Mouse (Mus musculus) midbrain, postnatal 0 days (tissue): ENCODE measurements around the gene Xrcc6. TPM values are rescaled to one million over a fixed set of nuclear protein-coding genes. Genes with fewer than 3 reads are reported as not detected.
"Not testable (repeated sequence)": the region's sequence is repeated elsewhere in the genome, so short reads cannot be mapped to it uniquely, and the experiment has no call there.

ENCODE experiments used
- ATAC-seq: fragments of 200-750 bp; cut with Nextera tagmentation; 2 replicates; pipeline ENCODE4 v1.8.0; 2017; ENCODE audit warnings: moderate number of reproducible peaks, mild to moderate bottlenecking, moderate TSS enrichment, moderate library complexity; ENCODE audit not compliant: low FRiP score
- DNase-seq: peaks from one replicate; pipeline ENCODE4 v3.0.0-alpha.2; 2015; ENCODE audit warnings: low spot score
- H3K27ac ChIP-seq: fragments of 300-500 bp; sonication (generic); 2 replicates; pipeline ENCODE4 v1.5.1; 2014; ENCODE audit warnings: low read depth, mild to moderate bottlenecking, low read length, mixed read lengths
- H3K27me3 ChIP-seq: fragments of 300-500 bp; sonication (generic); 2 replicates; pipeline ENCODE4 v1.6.1; 2014; ENCODE audit warnings: low read length, control low read depth, mixed read lengths; ENCODE audit not compliant: insufficient read depth
- H3K36me3 ChIP-seq: fragments of 300-500 bp; sonication (generic); 2 replicates; pipeline ENCODE4 v1.6.1; 2014; ENCODE audit warnings: low read length, control low read depth, mixed read lengths; ENCODE audit not compliant: insufficient read depth
- H3K4me1 ChIP-seq: fragments of 300-500 bp; sonication (generic); 2 replicates; pipeline ENCODE4 v1.6.1; 2014; ENCODE audit warnings: mild to moderate bottlenecking, control low read depth, antibody characterized with exemption, low read length, mixed read lengths; ENCODE audit not compliant: insufficient read depth
- H3K4me2 ChIP-seq: fragments of 300-500 bp; sonication (generic); 2 replicates; pipeline ENCODE4 v1.6.1; 2014; ENCODE audit warnings: low read depth, mild to moderate bottlenecking, low read length, mixed read lengths; ENCODE audit not compliant: poor library complexity, severe bottlenecking
- H3K4me3 ChIP-seq: fragments of 300-500 bp; sonication (generic); 2 replicates; pipeline ENCODE4 v1.5.1; 2014; ENCODE audit warnings: low read depth, mild to moderate bottlenecking, low read length, moderate library complexity
- H3K9ac ChIP-seq: fragments of 300-500 bp; sonication (generic); replicated peaks from 2 replicates; pipeline ENCODE4 v1.6.1; 2014; ENCODE audit warnings: mild to moderate bottlenecking, low read length, moderate library complexity, mixed read lengths; ENCODE audit not compliant: poor library complexity, severe bottlenecking
- H3K9me3 ChIP-seq: fragments of 300-500 bp; sonication (generic); 2 replicates; pipeline ENCODE4 v1.6.1; 2016; ENCODE audit warnings: low read length, control low read depth
- CTCF ChIP-seq: IDR thresholded peaks from 2 replicates; pipeline ENCODE4 v1.5.1; 2016; ENCODE audit warnings: antibody characterized with exemption, mild to moderate bottlenecking
- WGBS: fragments of 180-500 bp; shearing (Covaris S2); extraction: QIAGEN DNeasy Blood & Tissue Kit; methylation state at CpG from one replicate; pipeline ENCODE4 v1.1.7; 2014; 5-methylcytosine and 5-hydroxymethylcytosine counted together
- polyA plus RNA-seq: library from polyadenylated mRNA; unstranded; fragments of >200 nt; fragmentation: Nextera tagmentation; extraction: Ambion mirVana; gene quantifications from 2 replicates; pipeline ENCODE4 v1.2.1, GENCODE M21; 2015
- total RNA-seq: library from RNA; depleted of rRNA; stranded (reverse); fragments of >200 nt; gene quantifications from 2 replicates; pipeline ENCODE4 v1.2.3, GENCODE M21; 2014

The Xrcc6 gene
- total and polyA plus RNA-seq, 2 experiments from 2014 or later: 23.2 to 25.6 TPM

GRCm38 (mm10) chr15:81967821-81968220 lies 19.8 kb upstream of the Xrcc6 start:
- no peak overlapping the region for H3K4me3 ChIP-seq
- no peaks in the 10 kb centered on the region for H3K9me3 ChIP-seq
- WGBS: 88% methylated on average over 5 of the region's 5 CpGs
- H3K4me1 ChIP-seq: no peaks in the 10 kb centered on the region
- H3K27me3 ChIP-seq: no peaks in the 10 kb centered on the region
- DNase-seq (no peak), ATAC-seq (no peak)
- H3K27ac ChIP-seq: no peak overlapping the region
- no peak for TF ChIP-seq CTCF
- no peak overlapping the region for H3K4me2 ChIP-seq
- H3K36me3 ChIP-seq: no peaks in the 10 kb centered on the region
- no peak overlapping the region for H3K9ac ChIP-seq

- H3K9me3 ChIP-seq: no peaks in the 10 kb centered on the region
- no peak for TF ChIP-seq CTCF
- no peaks in the 10 kb centered on the region for H3K36me3 ChIP-seq
- DNase-seq (no peak), ATAC-seq (no peak)
- H3K4me3 ChIP-seq: no peak overlapping the region
- H3K4me2 ChIP-seq: no peak overlapping the region
- no peak overlapping the region for H3K27ac ChIP-seq
- H3K9ac ChIP-seq: no peak overlapping the region
- no peaks in the 10 kb centered on the region for H3K27me3 ChIP-seq
- WGBS: 71% methylated on average over 2 of the region's 2 CpGs
- H3K4me1 ChIP-seq: no peaks in the 10 kb centered on the region
Measured at GRCm38 (mm10) chr15:81968447-81968846, 19.2 kb upstream of the Xrcc6 start.

- Histone ChIP-seq H3K4me1 (no peaks in the 10 kb centered on the region), H3K9me3 (no peaks in the 10 kb centered on the region), H3K4me3 (no peak overlapping the region), H3K27ac (no peak overlapping the region), H3K36me3 (no peaks in the 10 kb centered on the region), H3K9ac (no peak overlapping the region), H3K4me2 (no peak overlapping the region), H3K27me3 (no peaks in the 10 kb centered on the region)
- 79% methylated on average over 7 of the region's 7 CpGs for WGBS
- no peak for TF ChIP-seq CTCF
- no peak for DNase-seq
- no peak for ATAC-seq
Measured at GRCm38 (mm10) chr15:81969173-81969572, 18.5 kb upstream of the Xrcc6 start.

- not testable (repeated sequence) for DNase-seq, H3K27me3 ChIP-seq, H3K36me3 ChIP-seq, H3K4me2 ChIP-seq, ATAC-seq, H3K9ac ChIP-seq, H3K4me1 ChIP-seq, H3K27ac ChIP-seq, H3K9me3 ChIP-seq, H3K4me3 ChIP-seq
- 62% methylated on average over 6 of the region's 6 CpGs for WGBS
Measured at GRCm38 (mm10) chr15:81969635-81970034, 18.0 kb upstream of the Xrcc6 start.

GRCm38 (mm10) chr15:81970498-81970897 lies 17.1 kb upstream of the Xrcc6 start:
- not testable (repeated sequence) for H3K36me3 ChIP-seq, ATAC-seq, H3K27ac ChIP-seq, H3K4me3 ChIP-seq, H3K9ac ChIP-seq, H3K27me3 ChIP-seq, H3K4me1 ChIP-seq, H3K4me2 ChIP-seq, DNase-seq, H3K9me3 ChIP-seq
- 83% methylated on average over 4 of the region's 4 CpGs for WGBS

- not testable (repeated sequence) for H3K9me3 ChIP-seq, H3K27ac ChIP-seq, H3K4me2 ChIP-seq, DNase-seq, ATAC-seq, H3K4me3 ChIP-seq, H3K4me1 ChIP-seq, H3K27me3 ChIP-seq, H3K9ac ChIP-seq, H3K36me3 ChIP-seq
- 91% methylated on average over 8 of the region's 8 CpGs for WGBS
Measured at GRCm38 (mm10) chr15:81975156-81975555, 12.5 kb upstream of the Xrcc6 start.

GRCm38 (mm10) chr15:81980321-81980720 lies 7.3 kb upstream of the Xrcc6 start, which contains the start of gene 1700029P11Rik:
Gene 1700029P11Rik (plus strand): TSS chr15:81980540.
- ATAC-seq: no peak
- Histone ChIP-seq H3K4me3 (no peak within 1 kb of the TSS), H3K9ac (no peak within 1 kb of the TSS), H3K27me3 (no peaks in the 10 kb centered on the region), H3K4me1 (no peaks in the 10 kb centered on the region), H3K27ac (no peak within 1 kb of the TSS), H3K36me3 (no peaks in the 10 kb centered on the region), H3K4me2 (no peak within 1 kb of the TSS), H3K9me3 (no peaks in the 10 kb centered on the region)
- no peak for DNase-seq
- no peak for TF ChIP-seq CTCF
- WGBS: 95% methylated on average over 23 of the region's 23 CpGs
